Mouse (Mus musculus): ENCODE results near the gene Lmf1. TPM values are rescaled to one million over a fixed set of nuclear protein-coding genes. Genes with fewer than 3 reads are reported as not detected.

Gene Lmf1
- total and polyA plus RNA-seq, 2 experiments from 2014 or later, result 17.8 to 28.1 TPM

GRCm38 (mm10) chr17:25597537-25597936 is 18.7 kb downstream of the Lmf1 start:
- no peaks in the 10 kb centered on the region for H3K4me1 ChIP-seq (ENCODE audit: insufficient read depth)
- TF ChIP-seq CTCF (IDR thresholded peaks at IDR 0.05; ENCODE audit: low read depth), result no peak
- no peak overlapping the region for H3K27ac ChIP-seq (ENCODE audit: low read depth, low read length)
- H3K4me3 ChIP-seq (ENCODE audit: low read depth, low read length), result no peak overlapping the region
- no peaks in the 10 kb centered on the region for H3K27me3 ChIP-seq (ENCODE audit: insufficient read depth, low read length)
- ATAC-seq (no peak), DNase-seq (no peak)
- no peaks in the 10 kb centered on the region for H3K9me3 ChIP-seq (ENCODE audit: low read length)
- no peak overlapping the region for H3K9ac ChIP-seq
- no peaks in the 10 kb centered on the region for H3K36me3 ChIP-seq (ENCODE audit: insufficient read depth)
- no peak overlapping the region for H3K4me2 ChIP-seq (ENCODE audit: low read depth)
- 70% methylated on average over 3 of the region's 3 CpGs for WGBS

DNA sequence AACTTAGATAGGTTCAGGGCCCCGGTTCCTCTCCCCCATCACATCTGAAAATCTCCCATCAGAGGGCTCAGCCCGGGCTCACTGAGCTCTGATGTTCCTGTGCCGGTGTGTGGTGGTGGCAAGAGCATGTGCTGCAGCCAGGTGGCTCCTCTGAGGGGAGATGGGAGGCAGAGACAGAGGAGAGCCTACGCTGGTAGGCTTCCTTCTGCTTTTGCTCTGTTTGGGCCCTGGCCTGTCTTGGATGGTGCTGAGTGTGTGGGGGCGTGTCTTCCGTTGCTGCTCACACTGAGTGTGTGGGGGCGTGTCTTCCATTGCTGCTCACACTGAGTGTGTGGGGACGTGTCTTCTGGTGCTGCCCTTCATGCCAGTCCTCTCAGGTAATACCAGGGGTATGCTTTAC is 23.5 kb downstream of the Lmf1 start:
- no peak for TF ChIP-seq CTCF (IDR thresholded peaks at IDR 0.05; ENCODE audit: low read depth)
- H3K36me3 ChIP-seq (ENCODE audit: insufficient read depth), result no peaks in the 10 kb centered on the region
- no peak overlapping the region for H3K9ac ChIP-seq
- DNase-seq (no peak), ATAC-seq (no peak)
- H3K4me3 ChIP-seq (ENCODE audit: low read depth, low read length), result no peak overlapping the region
- no peaks in the 10 kb centered on the region for H3K4me1 ChIP-seq (ENCODE audit: insufficient read depth)
- no peak overlapping the region for H3K4me2 ChIP-seq (ENCODE audit: low read depth)
- H3K9me3 ChIP-seq (ENCODE audit: low read length), result no peaks in the 10 kb centered on the region
- WGBS, result 69% methylated on average over 8 of the region's 8 CpGs
- no peak overlapping the region for H3K27ac ChIP-seq (ENCODE audit: low read depth, low read length)
- no peaks in the 10 kb centered on the region for H3K27me3 ChIP-seq (ENCODE audit: insufficient read depth, low read length)

- no peaks in the 10 kb centered on the region for H3K27me3 ChIP-seq (ENCODE audit: insufficient read depth, low read length)
- no peaks in the 10 kb centered on the region for H3K9me3 ChIP-seq (ENCODE audit: low read length)
- no peaks in the 10 kb centered on the region for H3K36me3 ChIP-seq (ENCODE audit: insufficient read depth)
- ATAC-seq, result no peak
- no peak overlapping the region for H3K4me3 ChIP-seq (ENCODE audit: low read depth, low read length)
- no peak overlapping the region for H3K9ac ChIP-seq
- WGBS, result 73% methylated on average over 5 of the region's 5 CpGs
- no peak overlapping the region for H3K27ac ChIP-seq (ENCODE audit: low read depth, low read length)
- no peak overlapping the region for H3K4me2 ChIP-seq (ENCODE audit: low read depth)
- DNase-seq, result no peak
- no peaks in the 10 kb centered on the region for H3K4me1 ChIP-seq (ENCODE audit: insufficient read depth)
- no peak for TF ChIP-seq CTCF (IDR thresholded peaks at IDR 0.05; ENCODE audit: low read depth)
Measured at GRCm38 (mm10) chr17:25604234-25604633, 25.3 kb downstream of the Lmf1 start.

- no peaks in the 10 kb centered on the region for H3K27me3 ChIP-seq (ENCODE audit: insufficient read depth, low read length)
- WGBS, result 66% methylated on average over 11 of the region's 11 CpGs
- H3K4me2 ChIP-seq (ENCODE audit: low read depth), result no peak overlapping the region
- H3K9ac ChIP-seq, result no peak overlapping the region
- ATAC-seq (peak; percentile 40), DNase-seq (no peak)
- TF ChIP-seq CTCF (IDR thresholded peaks at IDR 0.05; ENCODE audit: low read depth), result no peak
- H3K27ac ChIP-seq (ENCODE audit: low read depth, low read length), result peak overlapping the region; percentile 37; the same call in 1 of the 2 replicates
- H3K4me1 ChIP-seq (ENCODE audit: insufficient read depth), result peaks cover 12% of the 10 kb centered on the region
- H3K36me3 ChIP-seq (ENCODE audit: insufficient read depth), result no peaks in the 10 kb centered on the region
- H3K4me3 ChIP-seq (ENCODE audit: low read depth, low read length), result no peak overlapping the region
- H3K9me3 ChIP-seq (ENCODE audit: low read length), result no peaks in the 10 kb centered on the region
Measured at GRCm38 (mm10) chr17:25608137-25608785, 29.4 kb downstream of the Lmf1 start.

DNA sequence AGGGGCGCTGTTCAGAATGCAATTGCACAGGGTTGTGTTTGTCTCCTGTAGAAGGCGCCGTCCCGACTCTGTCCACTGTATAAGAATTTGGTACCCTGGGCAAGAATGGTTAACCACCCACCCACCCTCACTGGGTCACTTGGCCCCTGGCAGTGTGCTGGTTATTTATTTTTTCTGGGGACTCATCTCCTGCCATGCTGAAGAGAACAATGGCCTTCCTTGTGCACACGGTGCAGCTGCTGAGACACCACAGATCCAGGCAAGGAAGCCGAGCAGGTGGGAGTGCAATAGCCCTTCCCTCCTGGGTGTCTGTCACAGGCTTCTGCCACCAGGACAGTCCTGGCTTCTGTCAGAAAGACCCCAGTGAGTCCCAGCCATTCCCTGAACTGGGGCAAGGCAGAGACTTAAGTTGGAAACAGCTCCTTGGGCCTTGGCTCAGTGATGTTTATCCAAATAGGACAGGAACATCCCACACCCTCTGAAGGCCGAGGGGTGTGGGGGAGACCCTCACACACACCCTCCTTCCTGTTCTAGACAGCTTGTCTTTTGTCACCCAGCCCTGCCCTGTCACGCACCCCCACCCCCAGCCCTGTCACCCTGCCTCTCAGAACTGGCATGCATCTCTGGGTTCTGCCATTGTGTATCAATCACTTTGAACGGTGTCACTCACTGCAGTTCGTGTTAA is 30.1 kb downstream of the Lmf1 start:
- no peaks in the 10 kb centered on the region for H3K27me3 ChIP-seq (ENCODE audit: insufficient read depth, low read length)
- no peak overlapping the region for H3K9ac ChIP-seq
- no peak overlapping the region for H3K4me2 ChIP-seq (ENCODE audit: low read depth)
- no peak overlapping the region for H3K4me3 ChIP-seq (ENCODE audit: low read depth, low read length)
- no peak for TF ChIP-seq CTCF (IDR thresholded peaks at IDR 0.05; ENCODE audit: low read depth)
- no peaks in the 10 kb centered on the region for H3K9me3 ChIP-seq (ENCODE audit: low read length)
- peak overlapping the region; percentile 37 for H3K27ac ChIP-seq (ENCODE audit: low read depth, low read length)
- WGBS, result 30% methylated on average over 10 of the region's 10 CpGs
- no peaks in the 10 kb centered on the region for H3K36me3 ChIP-seq (ENCODE audit: insufficient read depth)
- peak; percentile 33 for DNase-seq
- peaks cover 12% of the 10 kb centered on the region for H3K4me1 ChIP-seq (ENCODE audit: insufficient read depth)
- ATAC-seq, result peak; percentile 63

GRCm38 (mm10) chr17:25609506-25609828 is 30.6 kb downstream of the Lmf1 start:
- Histone ChIP-seq H3K27me3 (ENCODE audit: insufficient read depth, low read length) (no peaks in the 10 kb centered on the region), H3K4me2 (ENCODE audit: low read depth) (no peak overlapping the region), H3K36me3 (ENCODE audit: insufficient read depth) (no peaks in the 10 kb centered on the region), H3K27ac (ENCODE audit: low read depth, low read length) (peak overlapping the region; percentile 37), H3K9ac (no peak overlapping the region), H3K4me1 (ENCODE audit: insufficient read depth) (peaks cover 12% of the 10 kb centered on the region), H3K9me3 (ENCODE audit: low read length) (no peaks in the 10 kb centered on the region), H3K4me3 (ENCODE audit: low read depth, low read length) (no peak overlapping the region)
- TF ChIP-seq CTCF (IDR thresholded peaks at IDR 0.05; ENCODE audit: low read depth), result no peak
- 30% methylated on average over 3 of the region's 3 CpGs for WGBS
- ATAC-seq, result no peak; the same call in 1 of the 2 replicates
- no peak for DNase-seq

DNA sequence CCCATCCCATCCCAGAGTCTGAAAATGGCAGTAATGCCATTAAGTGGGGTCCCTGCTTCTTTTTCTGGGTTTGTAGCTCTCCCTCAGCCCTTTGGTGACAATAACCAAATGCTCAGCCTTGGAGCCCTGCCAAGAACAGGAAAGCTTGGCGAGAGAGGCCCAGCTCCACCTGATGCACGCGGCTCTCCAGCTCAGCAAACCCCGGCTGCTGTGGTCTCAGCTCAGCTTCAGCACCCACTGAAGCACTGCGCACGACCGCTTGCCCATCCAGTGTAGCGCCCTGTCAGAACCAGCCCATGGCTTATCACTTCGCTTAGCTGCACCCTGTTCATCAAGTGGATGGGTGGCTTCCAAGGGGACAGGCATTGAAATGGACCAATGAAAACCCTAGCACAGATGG is 31.3 kb downstream of the Lmf1 start:
- WGBS, result 30% methylated on average over 9 of the region's 9 CpGs
- Histone ChIP-seq H3K9me3 (ENCODE audit: low read length) (no peaks in the 10 kb centered on the region), H3K4me1 (ENCODE audit: insufficient read depth) (peaks cover 12% of the 10 kb centered on the region), H3K27ac (ENCODE audit: low read depth, low read length) (peak overlapping the region; percentile 37), H3K27me3 (ENCODE audit: insufficient read depth, low read length) (no peaks in the 10 kb centered on the region), H3K4me2 (ENCODE audit: low read depth) (no peak overlapping the region), H3K36me3 (ENCODE audit: insufficient read depth) (no peaks in the 10 kb centered on the region), H3K4me3 (ENCODE audit: low read depth, low read length) (no peak overlapping the region), H3K9ac (no peak overlapping the region)
- ATAC-seq (peak; percentile 36; the same call in 1 of the 2 replicates), DNase-seq (peak; percentile 70)
- no peak for TF ChIP-seq CTCF (IDR thresholded peaks at IDR 0.05; ENCODE audit: low read depth)
